Mouse (Mus musculus) 3134 (cell line): ENCODE results near the gene Hba-x.

Source experiments
- DNase-seq: peaks from one replicate; pipeline ENCODE4 v3.0.0-alpha.2; 2011; ENCODE audit warnings: low spot score; ENCODE audit not compliant: insufficient read length; ENCODE audit errors: extremely low read depth

Gene Hba-x

DNA sequence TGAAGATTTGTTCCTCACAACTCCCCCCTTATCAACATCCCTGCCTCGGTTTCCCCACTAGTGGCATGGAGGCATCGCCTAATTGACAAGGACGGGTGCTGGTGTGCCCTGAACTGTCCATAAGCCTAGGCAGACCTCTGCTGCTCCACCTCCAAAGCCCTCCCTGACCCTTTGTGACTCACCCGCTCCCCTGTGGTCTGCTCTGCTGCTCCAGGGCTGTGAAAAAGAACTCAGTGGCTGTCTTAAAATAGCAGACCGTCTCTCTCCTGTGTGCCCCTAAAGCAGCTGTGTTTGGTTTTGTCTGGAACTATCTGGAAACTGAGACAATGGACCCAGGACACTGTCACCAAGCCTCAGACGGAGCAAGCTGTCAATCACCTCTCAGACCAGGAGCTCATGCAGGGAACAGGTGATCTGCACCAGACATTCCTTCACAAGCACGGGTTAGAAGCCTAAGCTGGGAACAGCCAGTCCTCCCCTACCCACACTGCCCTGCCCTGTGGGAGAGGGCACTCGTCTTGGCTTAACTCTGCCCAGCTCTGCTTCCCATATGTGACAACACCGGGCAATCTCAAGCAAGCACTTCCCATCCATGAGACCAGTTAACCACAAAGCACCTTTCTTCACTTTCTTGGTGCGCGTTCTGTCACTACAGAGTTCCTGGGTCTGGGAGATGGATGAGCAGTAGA, 44.5 kb downstream of the Hba-x start:
- DNase-seq = peak; percentile 25

DNA sequence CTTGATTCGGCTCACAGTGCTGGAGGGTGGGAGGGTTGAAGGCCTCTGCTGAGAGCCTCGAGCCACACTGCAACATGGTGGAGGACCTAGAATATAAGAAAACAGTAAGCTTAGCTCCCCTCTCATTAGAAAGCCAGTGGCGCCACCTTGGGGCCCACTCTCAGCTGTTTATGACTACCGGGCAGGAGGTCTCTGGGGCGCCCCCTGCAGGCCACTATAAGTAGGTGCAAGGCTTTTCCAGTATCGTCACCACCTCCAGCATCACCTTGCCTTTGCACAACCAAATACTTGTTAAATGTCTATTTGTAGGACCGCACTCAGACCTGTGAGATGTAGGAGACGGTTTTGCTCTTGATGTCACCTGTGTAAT, 45.0 kb downstream of the Hba-x start:
- peak; percentile 28 for DNase-seq

DNA sequence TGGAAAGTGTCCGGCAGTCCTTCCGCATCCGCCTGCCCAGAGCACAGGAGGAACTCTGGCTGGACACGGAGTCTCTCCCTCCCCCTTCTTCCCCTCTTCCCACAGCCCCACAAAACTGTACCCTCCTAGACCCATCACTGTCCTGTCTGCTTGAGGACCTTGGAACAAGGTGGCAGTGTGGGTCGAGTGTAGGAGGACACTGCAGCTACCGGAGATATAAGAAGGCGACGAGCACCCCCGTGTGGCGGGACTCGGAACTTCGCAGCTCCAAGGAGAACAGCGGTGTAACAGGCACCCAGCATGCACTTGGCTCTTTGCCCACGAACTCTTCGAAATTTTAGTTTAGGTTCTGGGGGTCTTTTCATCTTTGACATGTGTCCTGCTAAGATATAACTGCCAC, 48.4 kb downstream of the Hba-x start:
- peak; percentile 76 for DNase-seq
